Mouse (Mus musculus) frontal cortex, postnatal 14 days (tissue): ENCODE measurements at regions not wholly inside any gene's neighbourhood (a gene's known extent, or its start where the extent isn't known, plus 50 kb on each side); places are given as distances from the start of the nearest gene placed in this dataset.

Experiments used
- DNase-seq, 2 experiments: peaks; one replicate each; pipeline ENCODE4 v3.0.0; 2022; ENCODE audit warnings: low spot score in 2 of 2

GRCm38 (mm10) chr13:35381641-35382040 is 278.0 kb upstream of the Cdyl start:
- no peak for DNase-seq

- DNase-seq: no peak
Measured at GRCm38 (mm10) chr13:35383000-35383623, 276.5 kb upstream of the Cdyl start.

- DNase-seq: no peak
Measured at GRCm38 (mm10) chr13:35383624-35384018, 276.0 kb upstream of the Cdyl start.

GRCm38 (mm10) chr13:35388380-35388779 is 271.3 kb upstream of the Cdyl start:
- DNase-seq: no peak

- no peak for DNase-seq
Measured at GRCm38 (mm10) chr13:35389781-35390525, 269.7 kb upstream of the Cdyl start.

- no peak for DNase-seq
Measured at GRCm38 (mm10) chr13:35390526-35390880, 269.1 kb upstream of the Cdyl start.

GRCm38 (mm10) chr13:35392167-35392566 is 267.5 kb upstream of the Cdyl start:
- DNase-seq: no peak

- no peak for DNase-seq
Measured at GRCm38 (mm10) chr13:35395192-35395591, 264.4 kb upstream of the Cdyl start.

GRCm38 (mm10) chr13:35395630-35396029 is 264.0 kb upstream of the Cdyl start:
- DNase-seq: no peak

GRCm38 (mm10) chr13:35397166-35397565 is 262.5 kb upstream of the Cdyl start:
- no peak for DNase-seq

GRCm38 (mm10) chr13:35398192-35398591 is 261.4 kb upstream of the Cdyl start:
- peak; percentile 9 to 13 for DNase-seq

GRCm38 (mm10) chr13:35402856-35403255 is 256.8 kb upstream of the Cdyl start:
- no peak for DNase-seq

- DNase-seq: no peak
Measured at GRCm38 (mm10) chr13:35404428-35404827, 255.2 kb upstream of the Cdyl start.

GRCm38 (mm10) chr13:35405384-35405783 is 254.2 kb upstream of the Cdyl start:
- DNase-seq: no peak

- no peak for DNase-seq
Measured at GRCm38 (mm10) chr13:35417500-35417899, 242.1 kb upstream of the Cdyl start.

GRCm38 (mm10) chr13:35420076-35420475 is 239.6 kb upstream of the Cdyl start:
- no peak for DNase-seq

GRCm38 (mm10) chr13:35426061-35426460 is 233.6 kb upstream of the Cdyl start:
- DNase-seq: no peak

GRCm38 (mm10) chr13:35435173-35435572 is 224.5 kb upstream of the Cdyl start:
- DNase-seq: no peak

GRCm38 (mm10) chr13:35447661-35448060 is 212.0 kb upstream of the Cdyl start:
- no peak for DNase-seq

GRCm38 (mm10) chr13:35452420-35452819 is 207.2 kb upstream of the Cdyl start:
- no peak for DNase-seq

- no peak for DNase-seq
Measured at GRCm38 (mm10) chr13:35453222-35453914, 206.3 kb upstream of the Cdyl start.

- no peak for DNase-seq
Measured at GRCm38 (mm10) chr13:35460051-35460450, 199.6 kb upstream of the Cdyl start.

- DNase-seq: no peak
Measured at GRCm38 (mm10) chr13:35463231-35463630, 196.4 kb upstream of the Cdyl start.
